Mouse (Mus musculus) intestine, embryonic 14.5 days (tissue): Measurements from ENCODE around the gene Irx6. TPM values are rescaled to one million over a fixed set of nuclear protein-coding genes. Genes with fewer than 3 reads are reported as not detected.

Experiments
- ATAC-seq: fragments of 200-750 bp; cut with Nextera tagmentation; replicated peaks from 2 replicates; pipeline ENCODE4 v1.8.0; 2017; ENCODE audit warnings: low read depth, moderate number of reproducible peaks, moderate TSS enrichment, moderate library complexity; ENCODE audit not compliant: low FRiP score, low TSS enrichment
- DNase-seq: peaks from one replicate; pipeline ENCODE4 v3.0.0-alpha.2; 2018; ENCODE audit warnings: low spot score
- H3K27ac ChIP-seq: fragments of 300-500 bp; sonication (generic); 2 replicates; pipeline ENCODE4 v1.5.1; 2014; ENCODE audit warnings: low read depth, mild to moderate bottlenecking, control low read depth
- H3K27me3 ChIP-seq: fragments of 300-500 bp; sonication (generic); replicated peaks from 2 replicates; pipeline ENCODE4 v1.6.1; 2014; ENCODE audit warnings: low read length, control low read depth; ENCODE audit not compliant: control insufficient read depth, insufficient read depth
- H3K36me3 ChIP-seq: fragments of 300-500 bp; sonication (generic); 2 replicates; pipeline ENCODE4 v1.6.1; 2014; ENCODE audit warnings: low read length, control low read depth; ENCODE audit not compliant: control insufficient read depth, insufficient read depth
- H3K4me1 ChIP-seq: fragments of 300-500 bp; sonication (generic); replicated peaks from 2 replicates; pipeline ENCODE4 v1.6.1; 2014; ENCODE audit warnings: low read length, control low read depth, mixed read lengths; ENCODE audit not compliant: control insufficient read depth, insufficient read depth
- H3K4me2 ChIP-seq: fragments of 300-500 bp; sonication (generic); 2 replicates; pipeline ENCODE4 v1.6.1; 2014; ENCODE audit warnings: low read length
- H3K4me3 ChIP-seq: fragments of 300-500 bp; sonication (generic); 2 replicates; pipeline ENCODE4 v1.5.1; 2014; ENCODE audit warnings: low read depth, low read length, control low read depth, mixed read lengths
- H3K9ac ChIP-seq: fragments of 300-500 bp; sonication (generic); 2 replicates; pipeline ENCODE4 v1.6.1; 2014; ENCODE audit warnings: mild to moderate bottlenecking, low read length
- H3K9me3 ChIP-seq: fragments of 300-500 bp; sonication (generic); 2 replicates; pipeline ENCODE4 v1.6.1; 2016; ENCODE audit warnings: low read length, control low read depth; ENCODE audit not compliant: control insufficient read depth
- WGBS: fragments of 180-500 bp; shearing (Covaris S2); extraction: QIAGEN DNeasy Blood & Tissue Kit; methylation state at CpG from one replicate; pipeline ENCODE4 v1.1.7; 2014; 5-methylcytosine and 5-hydroxymethylcytosine counted together
- polyA plus RNA-seq: library from polyadenylated mRNA; unstranded; fragments of >200 nt; fragmentation: Nextera tagmentation; extraction: Ambion mirVana; gene quantifications from 2 replicates; pipeline ENCODE4 v1.2.1, GENCODE M21; 2014

The Irx6 gene
- polyA plus RNA-seq, 1 experiment from 2014 or later = not detected

- H3K4me2 ChIP-seq = no peak overlapping the region
- H3K4me3 ChIP-seq = no peak overlapping the region
- DNase-seq (no peak), ATAC-seq (no peak; the same call in 1 of the 2 replicates)
- H3K27ac ChIP-seq = no peak overlapping the region
- H3K36me3 ChIP-seq = no peaks in the 10 kb centered on the region
- H3K27me3 ChIP-seq = no peaks in the 10 kb centered on the region
- H3K9ac ChIP-seq = no peak overlapping the region
- H3K9me3 ChIP-seq = no peaks in the 10 kb centered on the region
- H3K4me1 ChIP-seq = no peaks in the 10 kb centered on the region
- 26% methylated on average over 2 of the region's 2 CpGs for WGBS
Observed at GRCm38 (mm10) chr8:92706311-92706710, 32.2 kb downstream of the Irx6 start.

GRCm38 (mm10) chr8:92713286-92713685 is 39.2 kb downstream of the Irx6 start:
- no peak overlapping the region for H3K4me3 ChIP-seq
- no peak overlapping the region for H3K4me2 ChIP-seq
- 0 out of 2 replicates have a peak, but pooled peaks cover 2% of the 10 kb centered on the region for H3K27me3 ChIP-seq
- H3K36me3 ChIP-seq = no peaks in the 10 kb centered on the region
- DNase-seq (no peak), ATAC-seq (no peak)
- no peak overlapping the region for H3K27ac ChIP-seq
- H3K9me3 ChIP-seq = no peaks in the 10 kb centered on the region
- 78% methylated on average over 1 of the region's 1 CpGs for WGBS
- H3K4me1 ChIP-seq = no peaks in the 10 kb centered on the region
- no peak overlapping the region for H3K9ac ChIP-seq

- ATAC-seq = no peak
- H3K4me2 ChIP-seq = no peak overlapping the region
- DNase-seq = no peak
- 79% methylated on average over 4 of the region's 4 CpGs for WGBS
- 0 out of 2 replicates have a peak, but pooled peaks cover 8% of the 10 kb centered on the region for H3K27me3 ChIP-seq
- no peak overlapping the region for H3K4me3 ChIP-seq
- H3K36me3 ChIP-seq = no peaks in the 10 kb centered on the region
- H3K9me3 ChIP-seq = no peaks in the 10 kb centered on the region
- no peak overlapping the region for H3K9ac ChIP-seq
- no peaks in the 10 kb centered on the region for H3K4me1 ChIP-seq
- H3K27ac ChIP-seq = no peak overlapping the region
Observed at GRCm38 (mm10) chr8:92717418-92717817, 43.3 kb downstream of the Irx6 start.

GRCm38 (mm10) chr8:92718057-92718456 is 44.0 kb downstream of the Irx6 start:
- no peak overlapping the region for H3K4me2 ChIP-seq
- no peak overlapping the region for H3K9ac ChIP-seq
- no peak overlapping the region for H3K27ac ChIP-seq
- ATAC-seq = no peak
- 0 out of 2 replicates have a peak, but pooled peaks cover 8% of the 10 kb centered on the region for H3K27me3 ChIP-seq
- no peak for DNase-seq
- no peaks in the 10 kb centered on the region for H3K9me3 ChIP-seq
- 84% methylated on average over 5 of the region's 5 CpGs for WGBS
- no peak overlapping the region for H3K4me3 ChIP-seq
- H3K36me3 ChIP-seq = no peaks in the 10 kb centered on the region
- no peaks in the 10 kb centered on the region for H3K4me1 ChIP-seq

- Histone ChIP-seq H3K36me3 (no peaks in the 10 kb centered on the region), H3K4me1 (no peaks in the 10 kb centered on the region), H3K27me3 (0 out of 2 replicates have a peak, but pooled peaks cover 8% of the 10 kb centered on the region), H3K27ac (no peak overlapping the region), H3K9me3 (no peaks in the 10 kb centered on the region), H3K9ac (no peak overlapping the region), H3K4me2 (no peak overlapping the region), H3K4me3 (no peak overlapping the region)
- WGBS = 46% methylated on average over 12 of the region's 12 CpGs
- ATAC-seq = no peak
- DNase-seq = peak; percentile 64
Observed at GRCm38 (mm10) chr8:92721266-92721935, 47.3 kb downstream of the Irx6 start.

GRCm38 (mm10) chr8:92721936-92722321 is 47.8 kb downstream of the Irx6 start:
- WGBS = 77% methylated on average over 8 of the region's 8 CpGs
- H3K9me3 ChIP-seq = no peaks in the 10 kb centered on the region
- no peak overlapping the region for H3K9ac ChIP-seq
- 0 out of 2 replicates have a peak, but pooled peaks cover 8% of the 10 kb centered on the region for H3K27me3 ChIP-seq
- no peak overlapping the region for H3K4me2 ChIP-seq
- H3K4me3 ChIP-seq = no peak overlapping the region
- ATAC-seq (no peak), DNase-seq (no peak)
- H3K27ac ChIP-seq = no peak overlapping the region
- H3K4me1 ChIP-seq = no peaks in the 10 kb centered on the region
- H3K36me3 ChIP-seq = no peaks in the 10 kb centered on the region

GRCm38 (mm10) chr8:92723320-92723719 is 49.2 kb downstream of the Irx6 start:
- Histone ChIP-seq H3K9me3 (no peaks in the 10 kb centered on the region), H3K4me3 (no peak overlapping the region), H3K36me3 (no peaks in the 10 kb centered on the region), H3K9ac (no peak overlapping the region), H3K27me3 (0 out of 2 replicates have a peak, but pooled peaks cover 6% of the 10 kb centered on the region), H3K27ac (no peak overlapping the region), H3K4me1 (no peaks in the 10 kb centered on the region), H3K4me2 (no peak overlapping the region)
- DNase-seq (no peak), ATAC-seq (no peak)
- 75% methylated on average over 6 of the region's 6 CpGs for WGBS

GRCm38 (mm10) chr8:92723947-92724346 is 49.9 kb downstream of the Irx6 start:
- 66% methylated on average over 7 of the region's 7 CpGs for WGBS
- Histone ChIP-seq H3K9me3 (no peaks in the 10 kb centered on the region), H3K36me3 (no peaks in the 10 kb centered on the region), H3K9ac (no peak overlapping the region), H3K4me1 (no peaks in the 10 kb centered on the region), H3K4me3 (no peak overlapping the region), H3K27me3 (0 out of 2 replicates have a peak, but pooled peaks cover 6% of the 10 kb centered on the region), H3K4me2 (no peak overlapping the region), H3K27ac (no peak overlapping the region)
- ATAC-seq (no peak), DNase-seq (no peak)

GRCm38 (mm10) chr8:92724359-92724758 is 50.3 kb downstream of the Irx6 start:
- DNase-seq (no peak), ATAC-seq (no peak)
- no peaks in the 10 kb centered on the region for H3K9me3 ChIP-seq
- 0 out of 2 replicates have a peak, but pooled peaks cover 6% of the 10 kb centered on the region for H3K27me3 ChIP-seq
- no peaks in the 10 kb centered on the region for H3K4me1 ChIP-seq
- no peak overlapping the region for H3K27ac ChIP-seq
- no peaks in the 10 kb centered on the region for H3K36me3 ChIP-seq
- H3K4me2 ChIP-seq = no peak overlapping the region
- 78% methylated on average over 8 of the region's 8 CpGs for WGBS
- H3K9ac ChIP-seq = no peak overlapping the region
- no peak overlapping the region for H3K4me3 ChIP-seq
